Mouse (Mus musculus): Measurements from ENCODE around the gene Sstr3. TPM values are rescaled to one million over a fixed set of nuclear protein-coding genes. Genes with fewer than 3 reads are reported as not detected.

Sstr3 gene
- 0.01 and 0.02 TPM in 2 replicates for polyA plus RNA-seq (2012; rRNA removed)

GRCm38 (mm10) chr15:78544561-78545001, at the start of gene Sstr3:
Sstr3 (minus strand) TSS chr15:78544685.

DNA sequence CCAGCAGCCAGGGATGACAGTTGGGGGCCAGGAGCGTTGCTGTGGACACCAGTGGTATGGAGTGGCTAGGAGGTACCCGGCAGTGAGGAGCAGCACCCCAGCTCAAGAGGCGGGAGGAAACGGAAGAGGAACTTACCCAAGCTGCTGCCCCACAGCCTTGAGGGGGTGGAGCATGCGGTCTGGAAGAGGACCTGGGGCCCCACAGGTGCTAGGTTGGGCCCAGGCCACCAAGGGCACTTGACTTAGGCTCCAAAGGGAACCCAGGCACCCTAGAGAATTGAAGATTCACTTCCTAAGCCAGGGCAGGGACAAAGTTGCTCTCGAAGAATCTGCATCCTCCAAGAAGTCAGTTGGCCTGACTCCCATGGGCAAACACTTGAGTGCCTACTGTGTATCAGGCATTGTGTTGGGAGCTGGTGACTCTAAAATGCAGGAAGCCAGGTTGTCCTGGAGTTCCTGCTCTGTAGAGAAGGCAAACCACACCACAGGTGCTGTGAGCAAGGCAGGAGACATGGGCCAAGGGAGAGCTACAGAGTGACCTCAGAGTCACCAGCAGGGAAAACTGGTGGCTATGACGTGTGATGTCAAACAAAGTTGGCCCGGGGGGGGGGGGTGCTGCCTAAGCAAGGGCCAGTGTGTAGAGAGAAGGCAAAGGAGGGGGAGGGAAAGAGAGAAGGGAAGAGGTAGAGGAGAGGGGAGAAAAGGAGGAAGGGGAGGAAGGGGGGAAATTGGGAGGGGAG, 28.3 kb upstream of the Sstr3 start, which contains the start of gene Rac2:
Gene Rac2, minus strand, starts transcription at position 126 of the 740 bp plus-strand sequence.

GRCm38 (mm10) chr15:78530671-78531450, 13.6 kb downstream of the Sstr3 start, which contains the start of gene C1qtnf6:
C1qtnf6 (minus strand) TSS chr15:78531416.

DNA sequence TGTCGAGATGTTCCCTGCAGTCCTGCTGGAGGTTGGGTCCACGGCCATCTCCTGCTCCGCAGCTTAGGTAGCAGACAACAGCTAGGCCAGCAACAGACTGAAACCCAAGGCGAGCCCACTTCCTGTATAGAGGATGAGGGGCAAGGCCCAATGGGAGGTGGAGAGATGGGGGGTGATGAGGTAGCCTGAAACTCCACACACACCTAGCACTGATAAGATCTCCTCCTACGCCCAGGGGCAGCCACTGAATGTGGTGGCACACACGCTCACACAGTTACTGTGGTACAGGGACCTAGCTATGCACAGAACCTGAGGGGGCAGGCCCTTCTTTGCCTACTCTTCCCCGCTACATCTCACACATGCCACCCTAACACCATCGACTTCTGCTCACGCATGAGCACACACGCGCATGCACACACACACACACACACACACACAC, 49.5 kb downstream of the Sstr3 start, which contains the start of gene Il2rb:
Gene Il2rb, minus strand, starts transcription at position 304 of the 439 bp plus-strand sequence.

Other genes with a start within 250 kb of the Sstr3 start
- gene Csf2rb2, start 239.0 kb downstream of the Sstr3 start, polyA plus RNA-seq (2012; rRNA removed) = 1.4 and 2.0 TPM in 2 replicates
- 3.4 and 4.9 TPM in 2 replicates for gene Csf2rb, start 218.9 kb downstream of the Sstr3 start, polyA plus RNA-seq (2012; rRNA removed)
- gene Tex33, start 148.8 kb downstream of the Sstr3 start, polyA plus RNA-seq (2012; rRNA removed) = 0.05 TPM in 1 of 2 replicates, not detected in the other
- 79.6 and 92.2 TPM in 2 replicates for gene Tst, start 138.8 kb downstream of the Sstr3 start, polyA plus RNA-seq (2012; rRNA removed)
- gene Mpst, start 138.3 kb downstream of the Sstr3 start, polyA plus RNA-seq (2012; rRNA removed) = 70.0 and 89.7 TPM in 2 replicates
- 6.1 and 6.4 TPM in 2 replicates for gene Kctd17, start 116.1 kb downstream of the Sstr3 start, polyA plus RNA-seq (2012; rRNA removed)
- 11.2 and 12.6 TPM in 2 replicates for gene Tmprss6, start 76.1 kb downstream of the Sstr3 start, polyA plus RNA-seq (2012; rRNA removed)
- 0.20 and 0.27 TPM in 2 replicates for gene Il2rb, start 49.4 kb downstream of the Sstr3 start, polyA plus RNA-seq (2012; rRNA removed)
- gene C1qtnf6, start 13.3 kb downstream of the Sstr3 start, polyA plus RNA-seq (2012; rRNA removed) = 4.7 TPM in 2 replicates
- gene Rac2, start 28.1 kb upstream of the Sstr3 start, polyA plus RNA-seq (2012; rRNA removed) = 39.9 and 58.5 TPM in 2 replicates
- 6.5 and 8.1 TPM in 2 replicates for gene Cyth4, start 52.4 kb upstream of the Sstr3 start, polyA plus RNA-seq (2012; rRNA removed)
- gene Elfn2, start 174.1 kb upstream of the Sstr3 start, polyA plus RNA-seq (2012; rRNA removed) = not detected in 2 replicates
- gene Mfng, start 228.8 kb upstream of the Sstr3 start, polyA plus RNA-seq (2012; rRNA removed) = 2.8 and 3.6 TPM in 2 replicates